Mouse (Mus musculus): ENCODE results near the gene Ttc23. TPM values are rescaled to one million over a fixed set of nuclear protein-coding genes. Genes with fewer than 3 reads are reported as not detected.

Ttc23 gene
- polyA plus RNA-seq, 1 experiment from 2014 or later: 59.6 TPM

DNA sequence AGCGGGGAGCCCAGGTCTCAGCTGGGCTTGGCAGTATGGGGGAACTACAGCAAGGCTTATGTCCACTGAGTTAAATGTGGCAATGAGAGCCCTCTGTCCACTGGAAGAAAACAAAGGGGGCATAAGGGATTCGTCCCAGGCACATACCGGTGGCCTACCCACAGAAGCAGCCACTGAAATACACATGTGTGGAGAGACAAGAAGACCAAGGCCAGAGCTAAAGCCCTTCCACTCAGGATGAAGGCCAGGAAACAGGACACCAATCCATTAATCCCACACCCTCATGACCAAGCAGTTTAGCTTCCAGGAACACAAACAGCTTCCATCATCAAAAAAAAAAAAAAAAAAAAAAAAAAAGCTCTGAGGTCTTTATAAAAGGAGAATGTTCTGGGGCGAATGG is 93.2 kb downstream of the Ttc23 start:
- H3K4me3 ChIP-seq: no peak overlapping the region
- no peak for DNase-seq (ENCODE audit: low spot score)
- peaks cover 31% of the 10 kb centered on the region for H3K4me1 ChIP-seq
- WGBS: 88% methylated on average over 4 of the region's 4 CpGs
- H3K9me3 ChIP-seq (replicated peaks): no peaks in the 10 kb centered on the region
- H3K27me3 ChIP-seq (ENCODE audit: low read depth, poor library complexity, severe bottlenecking): no peaks in the 10 kb centered on the region
- no peaks in the 10 kb centered on the region for H3K36me3 ChIP-seq
- no peak overlapping the region; the same call in 1 of the 2 replicates for H3K27ac ChIP-seq

DNA sequence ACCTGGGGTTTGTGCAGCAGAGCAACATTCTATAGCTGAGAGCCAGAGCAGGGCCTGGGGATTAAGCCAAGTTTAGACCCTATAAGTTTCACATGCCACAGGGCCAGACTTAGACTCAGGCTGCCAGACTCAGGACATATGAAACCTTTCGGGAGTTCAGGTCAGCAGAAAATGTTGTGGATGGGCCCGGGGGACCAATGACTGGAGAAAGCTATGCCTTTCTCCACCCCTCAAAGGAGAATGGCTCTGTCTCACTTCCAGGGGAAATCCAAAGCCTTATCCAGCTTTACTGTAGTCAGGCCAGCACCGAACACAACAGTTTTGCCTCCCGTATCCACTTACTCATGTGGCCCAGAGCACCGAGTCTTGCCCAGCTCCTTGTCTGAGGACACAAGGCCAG is 93.6 kb downstream of the Ttc23 start:
- Histone ChIP-seq H3K4me3 (no peak overlapping the region), H3K27ac (peak overlapping the region; percentile 50; the same call in 1 of the 2 replicates), H3K36me3 (no peaks in the 10 kb centered on the region), H3K9me3 (replicated peaks) (no peaks in the 10 kb centered on the region), H3K27me3 (ENCODE audit: low read depth, poor library complexity, severe bottlenecking) (no peaks in the 10 kb centered on the region), H3K4me1 (peaks cover 31% of the 10 kb centered on the region)
- no peak for DNase-seq (ENCODE audit: low spot score)
- WGBS: 80% methylated on average over 5 of the region's 5 CpGs

GRCm38 (mm10) chr7:67741706-67742105 is 94.5 kb downstream of the Ttc23 start:
- no peaks in the 10 kb centered on the region for H3K9me3 ChIP-seq (replicated peaks)
- 77% methylated on average over 7 of the region's 7 CpGs for WGBS
- no peaks in the 10 kb centered on the region for H3K27me3 ChIP-seq (ENCODE audit: low read depth, poor library complexity, severe bottlenecking)
- H3K4me3 ChIP-seq: no peak overlapping the region
- peaks cover 22% of the 10 kb centered on the region for H3K4me1 ChIP-seq
- H3K27ac ChIP-seq: no peak overlapping the region; the same call in 1 of the 2 replicates
- no peak for DNase-seq (ENCODE audit: low spot score)
- H3K36me3 ChIP-seq: no peaks in the 10 kb centered on the region

DNA sequence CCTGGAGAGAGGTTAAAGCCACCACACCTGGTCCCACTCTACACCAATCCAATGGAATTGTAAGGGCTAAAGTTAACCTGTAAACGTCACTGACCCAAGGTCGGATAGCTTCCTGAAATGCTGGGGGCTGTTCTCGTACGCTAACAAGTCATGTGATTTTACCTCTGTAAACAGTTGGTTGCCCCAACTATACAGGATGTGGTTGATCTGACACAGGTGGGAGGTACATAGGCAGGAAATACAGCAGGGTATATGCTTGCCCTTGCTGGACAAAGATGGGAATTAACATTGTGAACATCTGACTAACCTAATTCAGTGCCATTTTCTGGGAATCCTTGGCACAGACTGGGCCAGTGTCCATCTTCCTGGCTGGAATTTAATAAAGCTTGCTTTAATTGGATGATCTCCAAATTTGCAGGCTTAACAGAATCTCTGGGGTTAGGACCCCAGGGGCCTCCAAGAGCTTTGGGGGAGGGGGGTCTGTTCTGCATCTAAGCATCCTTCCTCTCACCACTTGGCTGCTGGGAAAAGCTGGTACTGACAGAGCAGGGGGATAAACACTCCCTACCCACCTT is 100.6 kb downstream of the Ttc23 start:
- no peak overlapping the region for H3K27ac ChIP-seq
- no peak for DNase-seq (ENCODE audit: low spot score)
- H3K4me1 ChIP-seq: peaks cover 13% of the 10 kb centered on the region
- no peaks in the 10 kb centered on the region for H3K9me3 ChIP-seq (replicated peaks)
- no peaks in the 10 kb centered on the region for H3K36me3 ChIP-seq
- no peaks in the 10 kb centered on the region for H3K27me3 ChIP-seq (ENCODE audit: low read depth, poor library complexity, severe bottlenecking)
- WGBS: 88% methylated on average over 4 of the region's 4 CpGs
- H3K4me3 ChIP-seq: no peak overlapping the region

- no peak overlapping the region for H3K27ac ChIP-seq
- no peaks in the 10 kb centered on the region for H3K36me3 ChIP-seq
- H3K27me3 ChIP-seq (ENCODE audit: low read depth, poor library complexity, severe bottlenecking): no peaks in the 10 kb centered on the region
- no peak overlapping the region for H3K4me3 ChIP-seq
- peaks cover 13% of the 10 kb centered on the region for H3K4me1 ChIP-seq
- H3K9me3 ChIP-seq (replicated peaks): no peaks in the 10 kb centered on the region
- WGBS: 69% methylated on average over 4 of the region's 4 CpGs
- DNase-seq (ENCODE audit: low spot score): no peak
Measured at GRCm38 (mm10) chr7:67749441-67750239, 102.4 kb downstream of the Ttc23 start.

- H3K9me3 ChIP-seq (replicated peaks): no peaks in the 10 kb centered on the region
- no peak overlapping the region for H3K27ac ChIP-seq
- H3K4me3 ChIP-seq: no peak overlapping the region
- DNase-seq (ENCODE audit: low spot score): no peak
- peaks cover 33% of the 10 kb centered on the region for H3K27me3 ChIP-seq (ENCODE audit: low read depth, poor library complexity, severe bottlenecking)
- 82% methylated on average over 11 of the region's 11 CpGs for WGBS
- peaks cover 17% of the 10 kb centered on the region for H3K4me1 ChIP-seq
- no peaks in the 10 kb centered on the region for H3K36me3 ChIP-seq
Measured at GRCm38 (mm10) chr7:67754606-67755005, 107.4 kb downstream of the Ttc23 start.

GRCm38 (mm10) chr7:67755366-67755765 is 108.2 kb downstream of the Ttc23 start:
- H3K9me3 ChIP-seq (replicated peaks): no peaks in the 10 kb centered on the region
- H3K4me1 ChIP-seq: peaks cover 16% of the 10 kb centered on the region
- DNase-seq (ENCODE audit: low spot score): no peak
- H3K36me3 ChIP-seq: no peaks in the 10 kb centered on the region
- H3K4me3 ChIP-seq: no peak overlapping the region
- 91% methylated on average over 7 of the region's 7 CpGs for WGBS
- H3K27ac ChIP-seq: no peak overlapping the region
- H3K27me3 ChIP-seq (ENCODE audit: low read depth, poor library complexity, severe bottlenecking): peaks cover 33% of the 10 kb centered on the region

DNA sequence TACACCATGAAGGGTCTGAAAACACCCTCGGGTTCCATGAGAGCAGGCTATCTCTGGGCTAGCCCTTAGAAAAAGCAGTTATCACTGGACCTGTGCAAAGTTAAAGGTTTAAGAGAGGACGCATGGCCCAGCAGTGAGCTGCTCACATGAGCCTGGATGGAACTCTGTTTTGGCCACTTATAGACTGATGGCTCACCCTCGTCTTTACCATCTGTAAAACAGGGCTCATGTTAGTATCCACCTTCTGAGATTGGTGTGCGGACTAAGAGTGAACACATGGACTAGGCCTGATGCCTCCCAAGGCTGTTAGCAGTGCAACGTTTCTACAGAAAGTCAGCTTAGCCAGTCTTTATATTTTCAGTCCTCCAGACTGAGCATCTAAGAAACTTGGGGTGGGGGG is 109.4 kb downstream of the Ttc23 start:
- Histone ChIP-seq H3K9me3 (replicated peaks) (no peaks in the 10 kb centered on the region), H3K4me1 (peaks cover 16% of the 10 kb centered on the region), H3K4me3 (no peak overlapping the region), H3K27me3 (ENCODE audit: low read depth, poor library complexity, severe bottlenecking) (peaks cover 37% of the 10 kb centered on the region), H3K27ac (no peak overlapping the region), H3K36me3 (no peaks in the 10 kb centered on the region)
- 84% methylated on average over 5 of the region's 5 CpGs for WGBS
- DNase-seq (ENCODE audit: low spot score): no peak

GRCm38 (mm10) chr7:67758506-67758857 is 111.3 kb downstream of the Ttc23 start:
- H3K4me3 ChIP-seq: peak overlapping the region; percentile 63
- no peak for DNase-seq (ENCODE audit: low spot score)
- WGBS: 2% methylated on average over 19 of the region's 19 CpGs
- peaks cover 16% of the 10 kb centered on the region for H3K4me1 ChIP-seq
- peak overlapping the region; percentile 38; the same call in 1 of the 2 replicates for H3K27ac ChIP-seq
- H3K27me3 ChIP-seq (ENCODE audit: low read depth, poor library complexity, severe bottlenecking): peaks cover 38% of the 10 kb centered on the region
- no peaks in the 10 kb centered on the region for H3K9me3 ChIP-seq (replicated peaks)
- H3K36me3 ChIP-seq: no peaks in the 10 kb centered on the region

DNA sequence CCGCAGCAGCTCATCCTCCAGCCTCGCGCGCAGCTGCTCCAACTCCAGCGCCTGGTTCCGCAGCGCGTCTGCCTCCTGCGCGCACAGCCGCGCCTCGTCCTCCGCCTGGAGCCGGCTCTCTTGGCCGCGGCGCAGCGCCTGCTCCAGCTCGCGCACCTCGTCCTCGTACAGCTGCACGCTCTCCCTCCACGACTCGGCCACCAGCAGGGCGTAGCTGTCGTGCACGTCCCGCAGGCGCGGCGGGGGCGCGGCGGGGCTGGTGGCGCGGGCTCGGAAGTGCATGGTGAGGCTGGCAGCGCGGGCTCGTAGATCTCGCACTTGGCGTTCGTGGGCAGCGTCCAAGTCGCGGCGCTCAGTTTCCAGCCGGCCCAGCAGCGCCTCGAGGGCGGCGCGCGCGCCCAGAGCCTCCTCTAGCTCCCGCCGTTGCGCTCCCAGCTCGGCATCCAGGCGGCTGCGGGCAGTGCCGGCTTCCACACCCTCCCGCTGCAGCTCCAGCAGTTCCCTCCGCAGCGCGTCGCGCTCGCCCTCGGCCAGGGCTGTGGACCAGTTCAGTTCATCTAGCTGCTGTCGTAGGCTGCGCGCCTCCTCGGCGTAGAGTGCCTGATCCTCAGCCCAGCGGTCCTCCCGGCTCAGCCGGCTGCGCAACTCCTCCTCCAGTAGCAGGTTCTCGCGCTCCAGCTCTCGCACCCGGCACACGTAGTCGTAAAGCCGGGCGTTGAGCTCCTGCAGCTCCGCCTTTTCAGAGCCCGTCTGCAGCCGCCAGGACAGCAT is 111.8 kb downstream of the Ttc23 start:
- no peaks in the 10 kb centered on the region for H3K36me3 ChIP-seq
- peak overlapping the region; percentile 63 for H3K4me3 ChIP-seq
- no peaks in the 10 kb centered on the region for H3K9me3 ChIP-seq (replicated peaks)
- H3K27me3 ChIP-seq (ENCODE audit: low read depth, poor library complexity, severe bottlenecking): peaks cover 38% of the 10 kb centered on the region
- peak; percentile 67 for DNase-seq (ENCODE audit: low spot score)
- H3K4me1 ChIP-seq: peaks cover 16% of the 10 kb centered on the region
- under 1% methylated on average over 91 of the region's 92 CpGs for WGBS
- peak overlapping the region; percentile 38 for H3K27ac ChIP-seq

DNA sequence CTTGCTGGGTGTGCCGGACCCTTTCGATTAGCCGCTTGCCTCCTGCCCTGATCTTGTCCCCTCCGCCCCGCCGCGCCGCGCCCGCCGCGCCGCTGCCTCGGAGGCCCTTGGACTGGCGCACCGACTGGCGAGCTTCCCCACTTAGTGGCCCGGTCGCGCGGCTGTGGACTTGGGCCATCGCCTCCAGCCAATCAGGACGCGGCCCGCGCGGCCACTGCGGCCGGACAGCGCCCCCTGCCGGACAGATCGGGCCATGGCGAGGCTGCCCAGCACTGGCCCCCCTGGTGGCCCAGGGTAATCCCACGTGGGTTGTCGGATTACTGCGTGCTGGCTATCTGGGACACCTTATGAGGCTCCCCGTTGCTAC is 112.4 kb downstream of the Ttc23 start, which contains the start of gene Synm:
Synm (minus strand) TSS at position 114 of the 367 bp plus-strand sequence.
- H3K27ac ChIP-seq: peak within 1 kb of the TSS; percentile 38
- H3K4me1 ChIP-seq: peaks cover 16% of the 10 kb centered on the region
- WGBS: under 1% methylated on average over 37 of the region's 37 CpGs
- peak within 1 kb of the TSS; percentile 63 for H3K4me3 ChIP-seq
- DNase-seq (ENCODE audit: low spot score): peak; percentile 98
- H3K36me3 ChIP-seq: no peaks in the 10 kb centered on the region
- no peaks in the 10 kb centered on the region for H3K9me3 ChIP-seq (replicated peaks)
- H3K27me3 ChIP-seq (ENCODE audit: low read depth, poor library complexity, severe bottlenecking): peaks cover 38% of the 10 kb centered on the region

GRCm38 (mm10) chr7:67763625-67764024 is 116.4 kb downstream of the Ttc23 start:
- Histone ChIP-seq H3K27me3 (ENCODE audit: low read depth, poor library complexity, severe bottlenecking) (peaks cover 14% of the 10 kb centered on the region), H3K36me3 (no peaks in the 10 kb centered on the region), H3K9me3 (replicated peaks) (no peaks in the 10 kb centered on the region), H3K4me1 (peaks cover 13% of the 10 kb centered on the region), H3K4me3 (no peak overlapping the region), H3K27ac (no peak overlapping the region)
- WGBS: 80% methylated on average over 3 of the region's 3 CpGs
- no peak for DNase-seq (ENCODE audit: low spot score)

DNA sequence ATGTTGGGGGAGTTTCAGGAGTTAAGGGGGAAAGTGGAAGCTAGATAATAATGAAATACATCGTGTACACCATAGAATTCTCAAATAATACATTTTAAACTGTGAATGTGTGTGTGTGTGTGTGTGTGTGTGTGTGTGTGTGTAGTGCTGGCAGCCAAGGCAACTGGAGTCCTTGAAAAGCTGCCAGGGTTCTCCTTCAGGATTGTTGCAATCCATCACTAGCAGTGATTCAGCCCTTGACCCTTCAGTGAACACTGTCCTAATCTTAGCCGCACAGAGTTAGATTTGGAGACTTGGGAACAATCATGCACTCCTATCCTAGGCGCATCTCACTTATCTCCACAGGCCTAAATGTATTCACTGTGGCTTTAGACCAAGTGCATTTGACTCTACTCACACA is 120.9 kb downstream of the Ttc23 start:
- H3K4me1 ChIP-seq: peaks cover 5% of the 10 kb centered on the region
- no peaks in the 10 kb centered on the region for H3K9me3 ChIP-seq (replicated peaks)
- H3K27me3 ChIP-seq (ENCODE audit: low read depth, poor library complexity, severe bottlenecking): 0 out of 2 replicates have a peak, but pooled peaks cover 4% of the 10 kb centered on the region
- no peak for DNase-seq (ENCODE audit: low spot score)
- H3K4me3 ChIP-seq: no peak overlapping the region
- WGBS: 93% methylated on average over 3 of the region's 3 CpGs
- H3K27ac ChIP-seq: no peak overlapping the region
- H3K36me3 ChIP-seq: no peaks in the 10 kb centered on the region
